Mouse (Mus musculus) MEL (cell line): ENCODE measurements around the gene Trmt1. TPM values are rescaled to one million over a fixed set of nuclear protein-coding genes. Genes with fewer than 3 reads are reported as not detected.

ENCODE experiments used
- DNase-seq: peaks from one replicate; pipeline ENCODE4 v3.0.0; 2011; ENCODE audit warnings: low read depth, low spot score
- H3K27ac ChIP-seq: 2 replicates; pipeline ENCODE4 v1.5.1; 2012; ENCODE audit warnings: low read depth, mild to moderate bottlenecking, control low read depth, low read length, moderate library complexity; ENCODE audit not compliant: control insufficient read depth
- H3K27me3 ChIP-seq, 2 experiments: fragments of 150-350 bp in 1 of 2; sonication (generic) in 1 of 2; 2 replicates each; pipeline ENCODE4 v1.6.1; 2012; ENCODE audit warnings: low read length in 2 of 2, mild to moderate bottlenecking in 2 of 2, improper control_type of control experiment in 1 of 2, moderate library complexity in 1 of 2; ENCODE audit not compliant: insufficient read depth in 2 of 2, control insufficient read depth in 1 of 2
- H3K36me3 ChIP-seq, 2 experiments: 2 replicates each; pipeline ENCODE4 v1.6.1; 2012 to 2014; ENCODE audit warnings: low read length in 2 of 2, improper control_type of control experiment in 1 of 2, inconsistent platforms in 1 of 2, mild to moderate bottlenecking in 1 of 2; ENCODE audit not compliant: insufficient read depth in 2 of 2, control insufficient read depth in 1 of 2
- H3K4me1 ChIP-seq, 2 experiments: fragments of 150-350 bp in 1 of 2; sonication (generic) in 1 of 2; 2 replicates each; pipeline ENCODE4 v1.6.1; 2012; ENCODE audit warnings: low read length in 2 of 2, improper control_type of control experiment in 1 of 2, mild to moderate bottlenecking in 1 of 2; ENCODE audit not compliant: insufficient read depth in 2 of 2, control insufficient read depth in 1 of 2
- H3K4me3 ChIP-seq, 2 experiments: fragments of 150-350 bp in 1 of 2; sonication (generic) in 1 of 2; 2 replicates each; pipeline ENCODE4 v1.5.1; 2012; ENCODE audit warnings: low read depth in 2 of 2, low read length in 2 of 2, mild to moderate bottlenecking in 2 of 2, moderate library complexity in 2 of 2, control low read depth in 1 of 2, improper control_type of control experiment in 1 of 2; ENCODE audit not compliant: control insufficient read depth in 1 of 2, insufficient read depth in 1 of 2
- H3K79me2 ChIP-seq: 2 replicates; pipeline ENCODE4 v1.6.1; 2012; ENCODE audit warnings: mild to moderate bottlenecking, low read length, moderate library complexity; ENCODE audit not compliant: control insufficient read depth, poor library complexity, insufficient read depth
- H3K9ac ChIP-seq: 2 replicates; pipeline ENCODE4 v1.6.1; 2012; ENCODE audit warnings: low read depth, mild to moderate bottlenecking, control low read depth, low read length, moderate library complexity; ENCODE audit not compliant: control insufficient read depth, poor library complexity, severe bottlenecking
- H3K9me3 ChIP-seq: fragments of 150-350 bp; sonication (generic); replicated peaks from 2 replicates; pipeline ENCODE4 v1.6.1; 2012; ENCODE audit warnings: mild to moderate bottlenecking, low read length, improper control_type of control experiment, moderate library complexity; ENCODE audit not compliant: insufficient read depth
- CHD2 ChIP-seq: IDR thresholded peaks from 2 replicates; pipeline ENCODE4 v1.6.1; 2011; ENCODE audit warnings: low read length, improper control_type of control experiment
- E2F4 ChIP-seq: IDR thresholded peaks from 2 replicates; pipeline ENCODE4 v1.6.1; 2011; ENCODE audit warnings: low read depth, low read length, improper control_type of control experiment, borderline replicate concordance
- ELF1 ChIP-seq: IDR thresholded peaks from 2 replicates; pipeline ENCODE4 v1.6.1; 2014; ENCODE audit warnings: low read depth, mild to moderate bottlenecking, inconsistent platforms, low read length, improper control_type of control experiment, moderate library complexity
- EP300 ChIP-seq, 2 experiments: IDR thresholded peaks; 2 replicates each; pipeline ENCODE4 v1.6.1; 2011; ENCODE audit warnings: improper control_type of control experiment in 2 of 2, low read length in 2 of 2, low read depth in 1 of 2, mild to moderate bottlenecking in 1 of 2
- ETS1 ChIP-seq: IDR thresholded peaks from 2 replicates; pipeline ENCODE4 v1.6.1; 2012; ENCODE audit warnings: low read depth, mild to moderate bottlenecking, inconsistent platforms, low read length, improper control_type of control experiment, moderate library complexity
- JUND ChIP-seq: IDR thresholded peaks from 2 replicates; pipeline ENCODE4 v1.6.1; 2011; ENCODE audit warnings: low read depth, mild to moderate bottlenecking, improper control_type of control experiment, low read length
- KAT2A ChIP-seq: conservative IDR thresholded peaks from 2 replicates; pipeline ENCODE4 v1.6.1; 2012; ENCODE audit warnings: low read depth, low read length, improper control_type of control experiment, inconsistent platforms
- MAFK ChIP-seq: IDR thresholded peaks from 2 replicates; pipeline ENCODE4 v1.6.1; 2011; ENCODE audit warnings: low read depth, mild to moderate bottlenecking, low read length, improper control_type of control experiment, borderline replicate concordance
- MAX ChIP-seq: IDR thresholded peaks from 2 replicates; pipeline ENCODE4 v1.6.1; 2011; ENCODE audit warnings: low read length, improper control_type of control experiment
- MAZ ChIP-seq: IDR thresholded peaks from 2 replicates; pipeline ENCODE4 v1.6.1; 2012; ENCODE audit warnings: low read depth, mild to moderate bottlenecking, inconsistent platforms, low read length, improper control_type of control experiment
- MEF2A ChIP-seq: IDR thresholded peaks from 2 replicates; pipeline ENCODE4 v1.6.1; 2014; ENCODE audit warnings: low read depth, mild to moderate bottlenecking, inconsistent platforms, low read length, improper control_type of control experiment; ENCODE audit not compliant: poor library complexity, insufficient replicate concordance, severe bottlenecking; ENCODE audit errors: extremely low read depth
- MXI1 ChIP-seq: IDR thresholded peaks from 2 replicates; pipeline ENCODE4 v1.6.1; 2011; ENCODE audit warnings: mild to moderate bottlenecking, low read depth, low read length, improper control_type of control experiment
- MYC ChIP-seq: IDR thresholded peaks from 2 replicates; pipeline ENCODE4 v1.6.1; 2011; ENCODE audit warnings: low read depth, mild to moderate bottlenecking, low read length, improper control_type of control experiment, moderate library complexity
- NELFE ChIP-seq: IDR thresholded peaks from 2 replicates; pipeline ENCODE4 v1.6.1; 2011; ENCODE audit warnings: low read depth, low read length, improper control_type of control experiment
- NRF1 ChIP-seq: IDR thresholded peaks from 2 replicates; pipeline ENCODE4 v1.6.1; 2014; ENCODE audit warnings: low read depth, mild to moderate bottlenecking, inconsistent platforms, low read length, improper control_type of control experiment, moderate library complexity; ENCODE audit not compliant: poor library complexity, insufficient read depth, severe bottlenecking
- POLR2A ChIP-seq, 2 experiments: IDR thresholded peaks; 2 replicates each; pipeline ENCODE4 v1.6.1; 2011 to 2012; ENCODE audit warnings: low read length in 2 of 2, mild to moderate bottlenecking in 2 of 2, control low read depth in 1 of 2, improper control_type of control experiment in 1 of 2, low read depth in 1 of 2, moderate library complexity in 1 of 2; ENCODE audit not compliant: control insufficient read depth in 1 of 2, insufficient read depth in 1 of 2, poor library complexity in 1 of 2
- POLR2AphosphoS2 ChIP-seq: IDR thresholded peaks from 2 replicates; pipeline ENCODE4 v1.6.1; 2011; ENCODE audit warnings: low read length, improper control_type of control experiment
- RAD21 ChIP-seq: IDR thresholded peaks from 2 replicates; pipeline ENCODE4 v1.6.1; 2011; ENCODE audit warnings: mild to moderate bottlenecking, low read depth, low read length, improper control_type of control experiment
- RCOR1 ChIP-seq: IDR thresholded peaks from 2 replicates; pipeline ENCODE4 v1.6.1; 2012; ENCODE audit warnings: low read depth, mild to moderate bottlenecking, inconsistent platforms, low read length, improper control_type of control experiment
- SIN3A ChIP-seq: IDR thresholded peaks from 2 replicates; pipeline ENCODE4 v1.6.1; 2012; ENCODE audit warnings: low read length, improper control_type of control experiment, inconsistent platforms
- SMC3 ChIP-seq: IDR thresholded peaks from 2 replicates; pipeline ENCODE4 v1.6.1; 2011; ENCODE audit warnings: low read depth, low read length, improper control_type of control experiment
- TBP ChIP-seq: IDR thresholded peaks from 2 replicates; pipeline ENCODE4 v1.8.0; 2011; ENCODE audit warnings: low read depth, low read length, improper control_type of control experiment
- TCF12 ChIP-seq: IDR thresholded peaks from 2 replicates; pipeline ENCODE4 v1.6.1; 2014; ENCODE audit warnings: low read depth, mild to moderate bottlenecking, inconsistent platforms, low read length, improper control_type of control experiment, moderate library complexity
- UBTF ChIP-seq: IDR thresholded peaks from 2 replicates; pipeline ENCODE4 v1.6.1; 2012; ENCODE audit warnings: low read depth, mild to moderate bottlenecking, inconsistent platforms, low read length, improper control_type of control experiment, moderate library complexity, borderline replicate concordance; ENCODE audit not compliant: insufficient read depth
- USF1 ChIP-seq: IDR thresholded peaks from 2 replicates; pipeline ENCODE4 v1.6.1; 2014; ENCODE audit warnings: low read depth, mild to moderate bottlenecking, inconsistent platforms, low read length, improper control_type of control experiment, moderate library complexity
- USF2 ChIP-seq, 2 experiments: IDR thresholded peaks; 2 replicates each; pipeline ENCODE4 v1.6.1; 2011 to 2012; ENCODE audit warnings: improper control_type of control experiment in 2 of 2, low read length in 2 of 2, borderline replicate concordance in 1 of 2, inconsistent platforms in 1 of 2, low read depth in 1 of 2, mild to moderate bottlenecking in 1 of 2; ENCODE audit not compliant: insufficient read depth in 1 of 2
- ZC3H11A ChIP-seq: IDR thresholded peaks from 2 replicates; pipeline ENCODE4 v1.6.1; 2012; ENCODE audit warnings: low read depth, mild to moderate bottlenecking, inconsistent platforms, low read length, improper control_type of control experiment
- ZMIZ1 ChIP-seq: IDR thresholded peaks from 2 replicates; pipeline ENCODE4 v1.6.1; 2012; ENCODE audit warnings: low read depth, mild to moderate bottlenecking, inconsistent platforms, low read length, improper control_type of control experiment, moderate library complexity
- ZNF384 ChIP-seq: IDR thresholded peaks from 2 replicates; pipeline ENCODE4 v1.6.1; 2012; ENCODE audit warnings: low read depth, mild to moderate bottlenecking, inconsistent platforms, low read length, improper control_type of control experiment
- polyA plus RNA-seq, 2 experiments: library from polyadenylated mRNA; stranded (reverse) in 1 of 2; unstranded in 1 of 2; fragments of >175 nt in 1 of 2; fragments of >200 nt in 1 of 2; gene quantifications; 2 replicates each; pipeline versions ENCODE4 v1.2.1 to v1.2.4; 2012; ENCODE audit warnings: low replicate concordance in 2 of 2, low read depth in 1 of 2; ENCODE audit not compliant: insufficient read length in 2 of 2, insufficient read depth in 1 of 2, missing spikeins in 1 of 2
- total RNA-seq: library from RNA; depleted of rRNA; stranded (reverse); fragments of 300-350 nt; gene quantifications from 2 replicates; pipeline ENCODE4 v1.2.3, GENCODE M21; 2012

Trmt1 gene
- total and polyA plus RNA-seq, 3 experiments = 183 to 221 TPM; not detected in 1

DNA sequence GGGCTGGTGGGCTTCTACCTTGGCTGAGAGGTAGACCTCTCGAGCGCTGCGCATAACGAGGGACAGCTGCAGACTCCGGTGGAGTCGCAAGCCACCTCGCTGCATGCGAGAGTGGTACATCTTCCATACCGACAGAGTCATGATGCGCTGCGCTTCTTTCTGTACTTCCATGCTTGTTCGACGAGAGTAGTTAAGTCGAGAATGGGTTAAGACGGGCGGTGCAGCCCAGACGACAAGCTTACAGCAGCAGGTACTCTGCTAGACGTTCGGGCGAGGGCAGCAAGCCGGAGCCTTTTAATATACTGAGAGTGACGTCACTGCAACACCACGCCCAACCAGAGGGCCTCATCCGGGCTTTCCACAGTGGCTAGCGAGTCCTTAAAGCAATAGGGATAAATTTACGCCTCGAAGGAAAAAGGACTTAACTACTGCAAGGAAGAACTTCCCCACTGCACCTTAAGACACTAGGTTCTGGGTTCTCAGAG is 23.5 kb upstream of the Trmt1 start, which contains the start of gene Ier2 (continued):
- TF ChIP-seq POLR2A (IDR thresholded peaks at IDR 0.05; ENCODE audit: control insufficient read depth in 1 of 2, insufficient read depth in 1 of 2, low read depth in 1 of 2, low read length in 2 of 2, poor library complexity in 1 of 2) (peak; percentile 99 to 100), MAZ (peak; percentile 80; the same call in 1 of the 2 replicates), ELF1 (peak; percentile 68), TCF12 (peak; percentile 75), NRF1 (no peak), USF2 (IDR thresholded peaks at IDR 0.05; ENCODE audit: borderline replicate concordance in 1 of 2, insufficient read depth in 1 of 2, low read depth in 1 of 2, low read length in 2 of 2) (no peak), ZC3H11A (no peak), MYC (no peak; the same call in 1 of the 2 replicates), JUND (0 out of 2 replicates have a peak, but pooled peaks have one; percentile 59), ETS1 (peak; percentile 83), ZMIZ1 (peak; percentile 100), UBTF (no peak), KAT2A (no peak; the same call in 1 of the 2 replicates)

- Histone ChIP-seq H3K36me3 (peaks cover 0 to 15% of the 10 kb centered on the region in 2 experiments; a peak in 2 of 4 replicates), H3K4me3 (peak overlapping the region; percentile 58 to 93), H3K9ac (peak overlapping the region; percentile 95), H3K9me3 (no peaks in the 10 kb centered on the region), H3K27ac (peak overlapping the region; percentile 97), H3K4me1 (peaks cover 0 to 26% of the 10 kb centered on the region in 2 experiments; a peak in 2 of 4 replicates), H3K27me3 (no peaks in the 10 kb centered on the region), H3K79me2 (peaks cover 52% of the 10 kb centered on the region)
- DNase-seq = peak; percentile 99
- peak; percentile 63; the same call in 1 of the 2 replicates for TF ChIP-seq MXI1
- TF ChIP-seq MAFK = no peak
- TF ChIP-seq NRF1 = no peak
- TF ChIP-seq E2F4 = peak; percentile 97
- peak; percentile 88 for TF ChIP-seq ELF1
- peak; percentile 90 for TF ChIP-seq MYC
- peak; percentile 93 for TF ChIP-seq ETS1
- 0 out of 4 replicates have a peak, but pooled peaks of 1 of the 2 experiments have one; percentile 33 for TF ChIP-seq EP300 (IDR thresholded peaks at IDR 0.05; ENCODE audit: low read depth in 1 of 2, low read length in 2 of 2)
- no peak for TF ChIP-seq USF1
- no peak for TF ChIP-seq RAD21
- TF ChIP-seq ZNF384 = no peak
- no peak for TF ChIP-seq SMC3
- peak; percentile 75 for TF ChIP-seq MAX
- no peak for TF ChIP-seq RCOR1
- 0 out of 2 replicates have a peak, but pooled peaks have one; percentile 5 for TF ChIP-seq UBTF
- TF ChIP-seq ZC3H11A = no peak
- no peak for TF ChIP-seq USF2 (IDR thresholded peaks at IDR 0.05; ENCODE audit: borderline replicate concordance in 1 of 2, insufficient read depth in 1 of 2, low read depth in 1 of 2, low read length in 2 of 2)
- TF ChIP-seq POLR2A (IDR thresholded peaks at IDR 0.05; ENCODE audit: control insufficient read depth in 1 of 2, insufficient read depth in 1 of 2, low read depth in 1 of 2, low read length in 2 of 2, poor library complexity in 1 of 2) = peak; percentile 72 to 97
- TF ChIP-seq TBP = peak; percentile 94
- peak; percentile 96 for TF ChIP-seq MEF2A
- TF ChIP-seq POLR2AphosphoS2 = peak; percentile 91
- no peak for TF ChIP-seq CHD2
- TF ChIP-seq TCF12 = peak; percentile 69
- peak; percentile 97 for TF ChIP-seq SIN3A
- TF ChIP-seq NELFE = peak; percentile 97
- peak; percentile 66; the same call in 1 of the 2 replicates for TF ChIP-seq KAT2A
Measured at GRCm38 (mm10) chr8:84663483-84664327, 22.4 kb upstream of the Trmt1 start.
